Mouse (Mus musculus): ENCODE data around the gene Ctcfl.

- TF ChIP-seq CTCF (IDR thresholded peaks at IDR 0.05; ENCODE audit: control insufficient read depth, insufficient read depth, insufficient replicate concordance, low read depth, low read length) (no peak), POLR2A (IDR thresholded peaks at IDR 0.05; ENCODE audit: control insufficient read depth, low read depth, low read length) (no peak)
Measured at GRCm38 (mm10) chr2:173047471-173047870, 71.9 kb downstream of the Ctcfl start.

Measured in testis, adult 2 months (tissue).